Mouse (Mus musculus) liver, embryonic 16.5 days (tissue): ENCODE results near the gene Ssh1. TPM values are rescaled to one million over a fixed set of nuclear protein-coding genes. Genes with fewer than 3 reads are reported as not detected.

ENCODE experiments used
- ATAC-seq: fragments of 200-750 bp; cut with Nextera tagmentation; 2 replicates; pipeline ENCODE4 v1.8.0; 2017; ENCODE audit warnings: low read depth, mild to moderate bottlenecking, moderate number of reproducible peaks, moderate library complexity
- H3K27ac ChIP-seq: fragments of 300-500 bp; sonication (generic); 2 replicates; pipeline ENCODE4 v1.5.1; 2014; ENCODE audit warnings: mild to moderate bottlenecking, low read length
- H3K27me3 ChIP-seq: fragments of 300-500 bp; sonication (generic); 2 replicates; pipeline ENCODE4 v1.6.1; 2014; ENCODE audit warnings: low read depth, low read length, mixed read lengths; ENCODE audit not compliant: control insufficient read depth, insufficient read depth
- H3K36me3 ChIP-seq: fragments of 300-500 bp; sonication (generic); 2 replicates; pipeline ENCODE4 v1.6.1; 2014; ENCODE audit warnings: mild to moderate bottlenecking; ENCODE audit not compliant: control insufficient read depth, insufficient read depth
- H3K4me1 ChIP-seq: fragments of 300-500 bp; sonication (generic); 2 replicates; pipeline ENCODE4 v1.6.1; 2014; ENCODE audit warnings: low read depth, low read length, mixed read lengths; ENCODE audit not compliant: control insufficient read depth
- H3K4me2 ChIP-seq: fragments of 300-500 bp; sonication (generic); 2 replicates; pipeline ENCODE4 v1.6.1; 2014; ENCODE audit warnings: low read depth, low read length, mixed read lengths
- H3K4me3 ChIP-seq: fragments of 300-500 bp; sonication (generic); 2 replicates; pipeline ENCODE4 v1.5.1; 2014; ENCODE audit warnings: low read depth, mild to moderate bottlenecking, low read length
- H3K9ac ChIP-seq: fragments of 300-500 bp; sonication (generic); 2 replicates; pipeline ENCODE4 v1.6.1; 2014; ENCODE audit warnings: low read depth, low read length
- H3K9me3 ChIP-seq: fragments of 300-500 bp; sonication (generic); replicated peaks from 2 replicates; pipeline ENCODE4 v1.6.1; 2016; ENCODE audit warnings: low read length; ENCODE audit not compliant: control insufficient read depth
- WGBS: fragments of 180-500 bp; shearing (Covaris S2); extraction: QIAGEN DNeasy Blood & Tissue Kit; methylation state at CpG from one replicate; pipeline ENCODE4 v1.1.7; 2014; ENCODE audit not compliant: insufficient replicate concordance; 5-methylcytosine and 5-hydroxymethylcytosine counted together
- polyA plus RNA-seq: library from polyadenylated mRNA; unstranded; fragments of >200 nt; fragmentation: Nextera tagmentation; extraction: Ambion mirVana; gene quantifications from 2 replicates; pipeline ENCODE4 v1.2.1, GENCODE M21; 2015

The Ssh1 gene
- polyA plus RNA-seq, 1 experiment from 2014 or later, result 6.8 TPM

DNA sequence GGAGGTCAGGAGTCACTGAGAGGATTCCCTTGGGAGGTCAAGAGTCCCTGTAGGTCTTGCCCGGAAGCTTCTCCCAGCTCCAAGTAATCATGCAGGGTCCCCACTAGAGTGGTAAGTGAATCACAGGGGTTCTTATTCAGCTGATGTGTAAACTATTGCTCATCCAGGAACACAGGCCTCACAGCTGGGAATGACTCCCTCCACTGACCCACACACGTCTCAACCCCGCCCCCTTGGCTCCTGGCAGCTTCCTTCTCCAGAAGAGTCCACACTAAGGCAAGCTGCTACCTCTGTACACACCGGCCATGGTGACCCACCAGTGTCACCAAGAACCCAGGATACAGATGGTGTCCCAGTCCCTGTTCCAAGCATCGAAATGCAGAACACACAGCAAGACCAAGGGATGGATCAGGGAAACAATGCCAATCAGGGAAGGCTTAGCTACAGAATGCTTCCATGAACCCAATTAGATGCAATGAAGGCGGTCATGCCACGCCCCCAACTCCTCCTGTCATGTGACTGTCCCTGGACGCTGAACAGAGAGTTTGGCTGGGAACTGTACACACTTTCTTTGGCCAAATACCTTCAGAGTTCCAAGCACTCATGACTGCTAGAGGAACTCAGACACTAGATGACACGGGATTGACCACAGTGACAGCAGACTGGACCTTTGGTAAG is 18.0 kb downstream of the Ssh1 start:
- no peaks in the 10 kb centered on the region for H3K9me3 ChIP-seq
- H3K9ac ChIP-seq, result peak overlapping the region; percentile 73
- no peaks in the 10 kb centered on the region for H3K27me3 ChIP-seq
- H3K4me3 ChIP-seq, result no peak overlapping the region
- peak overlapping the region; percentile 95 for H3K27ac ChIP-seq
- peaks cover 92% of the 10 kb centered on the region for H3K4me1 ChIP-seq
- no peak for ATAC-seq
- H3K4me2 ChIP-seq, result peak overlapping the region; percentile 80; the same call in 1 of the 2 replicates
- WGBS, result 60% methylated on average over 9 of the region's 9 CpGs
- H3K36me3 ChIP-seq, result peaks cover 3% of the 10 kb centered on the region; the same call in 1 of the 2 replicates

DNA sequence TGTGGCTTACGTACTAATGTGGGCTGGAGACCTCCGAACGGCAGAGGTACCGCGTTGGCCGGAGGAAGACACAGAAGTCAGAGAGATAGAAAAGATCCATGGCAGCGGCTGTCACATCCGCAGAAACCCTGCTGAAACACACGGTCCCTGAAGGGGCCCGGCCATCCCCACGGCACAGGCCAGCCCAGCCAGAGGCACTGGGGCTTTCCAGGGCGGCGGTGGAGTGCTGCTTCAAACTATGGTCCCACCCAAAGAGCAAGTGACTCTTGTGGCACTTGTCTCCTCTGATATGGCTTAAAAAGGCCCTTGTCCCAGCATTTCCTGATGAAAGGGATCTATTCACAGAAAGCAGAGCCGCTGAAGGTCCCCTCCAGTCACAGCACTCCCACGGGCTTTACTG is 19.1 kb downstream of the Ssh1 start:
- peaks cover 7% of the 10 kb centered on the region for H3K36me3 ChIP-seq
- no peak for ATAC-seq
- peak overlapping the region; percentile 95 for H3K27ac ChIP-seq
- peak overlapping the region; percentile 62 for H3K4me3 ChIP-seq
- H3K9ac ChIP-seq, result peak overlapping the region; percentile 73
- H3K4me1 ChIP-seq, result peaks cover 81% of the 10 kb centered on the region
- H3K27me3 ChIP-seq, result no peaks in the 10 kb centered on the region
- 52% methylated on average over 15 of the region's 15 CpGs for WGBS
- peak overlapping the region; percentile 80 for H3K4me2 ChIP-seq
- H3K9me3 ChIP-seq, result no peaks in the 10 kb centered on the region

- peak overlapping the region; percentile 95 for H3K27ac ChIP-seq
These were observed 19.9 kb downstream of the Ssh1 start for GRCm38 (mm10) chr5:113973790-113974189.

GRCm38 (mm10) chr5:113972589-113973515 is 20.8 kb downstream of the Ssh1 start:
- Histone ChIP-seq H3K4me2 (peak overlapping the region; percentile 80), H3K27ac (peak overlapping the region; percentile 95), H3K4me3 (peak overlapping the region; percentile 62), H3K9me3 (no peaks in the 10 kb centered on the region), H3K36me3 (peaks cover 18% of the 10 kb centered on the region), H3K27me3 (no peaks in the 10 kb centered on the region), H3K4me1 (peaks cover 67% of the 10 kb centered on the region), H3K9ac (peak overlapping the region; percentile 73)
- 13% methylated on average over 18 of the region's 18 CpGs for WGBS
- peak; percentile 80 for ATAC-seq

More at GRCm38 (mm10) chr5:113973790-113974189, 19.9 kb downstream of the Ssh1 start:
- H3K27me3 ChIP-seq, result no peaks in the 10 kb centered on the region
- 47% methylated on average over 8 of the region's 8 CpGs for WGBS
- H3K4me1 ChIP-seq, result peaks cover 76% of the 10 kb centered on the region
- no peaks in the 10 kb centered on the region for H3K9me3 ChIP-seq
- peaks cover 14% of the 10 kb centered on the region for H3K36me3 ChIP-seq
- peak; percentile 6; the same call in 1 of the 2 replicates for ATAC-seq
- peak overlapping the region; percentile 73 for H3K9ac ChIP-seq
- H3K4me2 ChIP-seq, result peak overlapping the region; percentile 80
- H3K4me3 ChIP-seq, result peak overlapping the region; percentile 62

GRCm38 (mm10) chr5:113971434-113971960 is 22.2 kb downstream of the Ssh1 start:
- Histone ChIP-seq H3K9ac (no peak overlapping the region), H3K27ac (peak overlapping the region; percentile 31), H3K27me3 (no peaks in the 10 kb centered on the region), H3K36me3 (peaks cover 22% of the 10 kb centered on the region), H3K4me2 (peak overlapping the region; percentile 80), H3K4me3 (peak overlapping the region; percentile 62), H3K4me1 (peaks cover 58% of the 10 kb centered on the region), H3K9me3 (no peaks in the 10 kb centered on the region)
- ATAC-seq, result no peak
- WGBS, result 81% methylated on average over 10 of the region's 10 CpGs

DNA sequence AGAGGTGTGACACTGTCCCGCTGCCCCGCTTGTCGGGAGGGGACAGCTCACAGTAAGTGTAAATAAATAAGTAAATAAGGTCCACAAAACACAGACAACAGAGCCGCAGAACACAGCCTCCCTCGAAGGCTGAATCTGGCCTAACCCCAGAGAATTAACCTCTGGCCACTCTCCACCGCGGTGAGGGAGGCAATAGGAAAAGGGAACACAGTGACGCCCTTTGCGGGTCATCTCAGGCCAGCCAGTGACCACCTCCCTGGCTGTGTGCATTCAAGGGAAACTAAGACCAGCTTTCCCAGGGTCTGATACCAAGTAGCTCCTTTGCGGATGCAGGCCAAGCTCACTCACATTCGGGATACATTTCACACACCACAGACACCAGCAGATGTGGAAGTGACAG is 25.3 kb downstream of the Ssh1 start:
- peaks cover 30% of the 10 kb centered on the region for H3K4me1 ChIP-seq
- no peak overlapping the region for H3K9ac ChIP-seq
- H3K4me2 ChIP-seq, result no peak overlapping the region
- peaks cover 39% of the 10 kb centered on the region for H3K36me3 ChIP-seq
- no peak for ATAC-seq
- 84% methylated on average over 11 of the region's 11 CpGs for WGBS
- no peak overlapping the region for H3K27ac ChIP-seq
- H3K9me3 ChIP-seq, result 0 out of 2 replicates have a peak, but pooled peaks cover 1% of the 10 kb centered on the region
- no peak overlapping the region for H3K4me3 ChIP-seq
- H3K27me3 ChIP-seq, result no peaks in the 10 kb centered on the region

DNA sequence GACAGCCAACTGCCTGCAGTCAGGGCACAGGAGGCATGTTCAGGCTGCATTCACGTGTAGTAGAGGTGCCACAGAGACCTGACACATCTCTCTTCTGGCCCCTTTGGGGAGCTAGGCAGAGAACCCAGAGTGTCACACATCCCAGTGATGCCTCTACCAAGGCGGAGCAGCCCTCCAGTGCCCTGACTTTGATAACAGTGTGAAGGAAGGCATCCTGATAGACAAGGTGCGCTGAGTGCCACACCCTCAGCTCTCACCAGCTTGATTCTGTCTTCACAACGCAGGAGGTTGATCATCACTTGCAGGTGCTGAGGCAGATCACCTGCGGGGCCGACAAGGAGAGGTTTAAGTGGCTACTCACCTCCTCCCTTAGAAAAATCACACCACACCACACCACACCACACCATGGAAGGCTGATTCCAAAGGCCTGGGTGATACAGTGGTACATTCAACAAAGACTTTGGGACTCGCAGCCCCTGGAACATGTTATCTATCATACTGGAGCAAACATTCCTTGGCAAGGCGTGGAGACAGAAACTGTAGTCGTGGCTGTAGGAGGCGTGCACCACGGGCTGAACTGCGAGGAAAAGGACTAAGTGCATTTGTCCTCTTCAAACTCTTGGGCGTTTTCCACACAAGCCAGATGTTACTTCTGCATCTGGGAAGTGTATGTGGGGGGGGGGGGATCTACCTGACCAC is 27.1 kb downstream of the Ssh1 start:
- Histone ChIP-seq H3K4me2 (no peak overlapping the region), H3K4me1 (peaks cover 18% of the 10 kb centered on the region), H3K27ac (no peak overlapping the region), H3K9me3 (0 out of 2 replicates have a peak, but pooled peaks cover 3% of the 10 kb centered on the region), H3K36me3 (peaks cover 39% of the 10 kb centered on the region), H3K4me3 (no peak overlapping the region), H3K27me3 (no peaks in the 10 kb centered on the region), H3K9ac (no peak overlapping the region)
- ATAC-seq, result peak; percentile 62
- WGBS, result 66% methylated on average over 13 of the region's 13 CpGs

DNA sequence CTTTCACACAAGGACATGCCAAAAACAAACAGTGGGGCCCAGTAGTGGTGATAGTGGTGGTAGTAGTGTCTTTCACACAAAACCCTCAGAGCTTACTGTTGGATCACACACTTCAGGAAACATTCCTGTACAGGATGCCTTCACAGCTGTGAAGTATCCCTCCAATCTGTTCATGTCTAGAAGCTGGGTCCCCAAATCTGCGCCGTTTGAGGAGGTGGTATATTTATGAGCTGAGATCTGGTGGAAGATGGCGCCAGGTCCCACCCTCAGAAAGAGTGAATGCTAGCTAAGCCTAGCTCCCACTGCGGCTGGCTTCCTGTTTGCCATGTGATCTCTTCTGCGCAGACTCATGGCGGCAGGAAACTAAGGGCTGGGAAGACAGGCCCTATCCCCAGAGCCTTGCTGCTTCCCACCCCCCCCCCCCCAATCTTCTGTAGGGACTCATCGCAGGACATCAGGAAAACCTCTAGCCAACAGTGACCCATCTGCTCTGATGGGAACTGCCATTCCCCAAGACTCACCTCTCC is 28.0 kb downstream of the Ssh1 start:
- H3K36me3 ChIP-seq, result peaks cover 44% of the 10 kb centered on the region
- no peaks in the 10 kb centered on the region for H3K27me3 ChIP-seq
- no peak for ATAC-seq
- no peak overlapping the region for H3K4me3 ChIP-seq
- peaks cover 16% of the 10 kb centered on the region for H3K4me1 ChIP-seq
- H3K9ac ChIP-seq, result no peak overlapping the region
- 0 out of 2 replicates have a peak, but pooled peaks cover 3% of the 10 kb centered on the region for H3K9me3 ChIP-seq
- no peak overlapping the region for H3K4me2 ChIP-seq
- H3K27ac ChIP-seq, result no peak overlapping the region
- WGBS, result 90% methylated on average over 7 of the region's 7 CpGs
